Mouse (Mus musculus): Measurements from ENCODE around the gene Krt71. TPM values are rescaled to one million over a fixed set of nuclear protein-coding genes. Genes with fewer than 3 reads are reported as not detected.

The Krt71 gene
- not detected in 2 replicates for polyA plus RNA-seq (2015; fragmentation: Nextera tagmentation; extraction: Ambion mirVana)

DNA sequence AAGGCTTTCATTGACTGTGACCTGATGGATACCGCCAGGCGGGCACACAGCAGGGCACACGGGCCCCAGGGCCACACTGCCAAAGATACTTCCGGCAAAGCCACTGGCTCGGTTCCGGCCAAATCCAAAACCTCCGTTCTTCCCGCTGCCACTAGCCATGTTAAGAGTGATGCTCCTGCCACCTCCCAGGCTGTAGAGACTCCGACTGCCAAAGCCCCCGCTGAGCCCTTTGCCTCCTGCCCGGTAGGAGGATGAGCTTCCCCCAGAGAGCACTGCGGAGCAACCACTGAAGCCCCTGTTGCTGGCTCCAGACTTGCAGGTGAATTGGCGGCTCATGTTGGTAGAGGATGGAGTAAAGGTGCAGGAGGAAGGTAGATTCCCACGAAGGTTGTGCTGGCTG, at the start of gene Krt71:
Krt71 (minus strand) TSS at position 399 of the 400 bp plus-strand sequence.
- H3K9ac ChIP-seq (ENCODE audit: low read depth, low read length): no peak within 1 kb of the TSS
- 46% methylated on average over 14 of the region's 14 CpGs for WGBS (ENCODE audit: insufficient replicate concordance)
- H3K4me1 ChIP-seq (ENCODE audit: control insufficient read depth, low read depth, low read length): no peaks in the 10 kb centered on the region
- no peaks in the 10 kb centered on the region for H3K9me3 ChIP-seq (replicated peaks; ENCODE audit: control insufficient read depth, low read length)
- H3K4me2 ChIP-seq (ENCODE audit: low read depth, low read length): no peak within 1 kb of the TSS
- no peak within 1 kb of the TSS for H3K27ac ChIP-seq (ENCODE audit: low read length)
- ATAC-seq (ENCODE audit: low read depth): no peak
- peaks cover 3% of the 10 kb centered on the region; the same call in 1 of the 2 replicates for H3K27me3 ChIP-seq (ENCODE audit: control insufficient read depth, insufficient read depth, low read depth, low read length)
- no peaks in the 10 kb centered on the region for H3K36me3 ChIP-seq (ENCODE audit: control insufficient read depth, insufficient read depth)
- H3K4me3 ChIP-seq (ENCODE audit: low read depth, low read length): no peak within 1 kb of the TSS

DNA sequence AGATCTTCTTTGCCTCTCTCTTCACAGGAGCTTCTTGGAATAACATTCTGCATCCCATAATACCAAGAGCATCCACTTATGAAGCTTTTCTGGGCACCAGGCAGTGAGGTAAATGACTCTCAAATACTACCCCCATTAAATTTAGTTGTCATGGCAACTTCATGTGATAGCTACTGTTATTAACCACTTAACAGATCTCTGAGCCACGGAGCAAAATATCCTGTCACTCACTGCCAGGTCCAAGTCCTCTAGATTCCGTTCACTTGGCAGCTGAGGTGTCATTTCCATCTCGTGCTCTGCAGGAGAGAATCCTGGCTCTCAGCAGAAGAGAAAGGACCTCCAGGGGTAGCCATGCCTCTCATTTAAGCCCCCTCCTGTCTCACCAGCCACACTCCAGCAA, 48.0 kb upstream of the Krt71 start:
- Histone ChIP-seq H3K9ac (ENCODE audit: low read depth, low read length) (no peak overlapping the region), H3K4me3 (ENCODE audit: low read depth, low read length) (no peak overlapping the region), H3K27ac (ENCODE audit: low read length) (no peak overlapping the region), H3K4me1 (ENCODE audit: control insufficient read depth, low read depth, low read length) (no peaks in the 10 kb centered on the region), H3K36me3 (ENCODE audit: control insufficient read depth, insufficient read depth) (no peaks in the 10 kb centered on the region), H3K9me3 (replicated peaks; ENCODE audit: control insufficient read depth, low read length) (no peaks in the 10 kb centered on the region), H3K27me3 (ENCODE audit: control insufficient read depth, insufficient read depth, low read depth, low read length) (no peaks in the 10 kb centered on the region), H3K4me2 (ENCODE audit: low read depth, low read length) (no peak overlapping the region)
- no peak for ATAC-seq (ENCODE audit: low read depth)
- 13% methylated on average over 3 of the region's 3 CpGs for WGBS (ENCODE audit: insufficient replicate concordance)

GRCm38 (mm10) chr15:101786360-101786759, 43.5 kb upstream of the Krt71 start, which contains the start of gene Krt72:
Gene Krt72 (minus strand): TSS chr15:101786460.
- no peaks in the 10 kb centered on the region for H3K36me3 ChIP-seq (ENCODE audit: control insufficient read depth, insufficient read depth)
- no peak for ATAC-seq (ENCODE audit: low read depth)
- no peak within 1 kb of the TSS for H3K4me3 ChIP-seq (ENCODE audit: low read depth, low read length)
- 70% methylated on average over 18 of the region's 18 CpGs for WGBS (ENCODE audit: insufficient replicate concordance)
- no peaks in the 10 kb centered on the region for H3K4me1 ChIP-seq (ENCODE audit: control insufficient read depth, low read depth, low read length)
- no peak within 1 kb of the TSS for H3K4me2 ChIP-seq (ENCODE audit: low read depth, low read length)
- no peak within 1 kb of the TSS for H3K27ac ChIP-seq (ENCODE audit: low read length)
- no peaks in the 10 kb centered on the region for H3K27me3 ChIP-seq (ENCODE audit: control insufficient read depth, insufficient read depth, low read depth, low read length)
- H3K9ac ChIP-seq (ENCODE audit: low read depth, low read length): no peak within 1 kb of the TSS
- no peaks in the 10 kb centered on the region for H3K9me3 ChIP-seq (replicated peaks; ENCODE audit: control insufficient read depth, low read length)

GRCm38 (mm10) chr15:101773420-101773819, 30.5 kb upstream of the Krt71 start:
- Histone ChIP-seq H3K36me3 (ENCODE audit: control insufficient read depth, insufficient read depth) (no peaks in the 10 kb centered on the region), H3K9ac (ENCODE audit: low read depth, low read length) (no peak overlapping the region), H3K4me1 (ENCODE audit: control insufficient read depth, low read depth, low read length) (no peaks in the 10 kb centered on the region), H3K27me3 (ENCODE audit: control insufficient read depth, insufficient read depth, low read depth, low read length) (no peaks in the 10 kb centered on the region), H3K9me3 (replicated peaks; ENCODE audit: control insufficient read depth, low read length) (no peaks in the 10 kb centered on the region), H3K27ac (ENCODE audit: low read length) (no peak overlapping the region), H3K4me2 (ENCODE audit: low read depth, low read length) (no peak overlapping the region), H3K4me3 (ENCODE audit: low read depth, low read length) (no peak overlapping the region)
- ATAC-seq (ENCODE audit: low read depth): no peak
- WGBS (ENCODE audit: insufficient replicate concordance): 54% methylated on average over 10 of the region's 10 CpGs

DNA sequence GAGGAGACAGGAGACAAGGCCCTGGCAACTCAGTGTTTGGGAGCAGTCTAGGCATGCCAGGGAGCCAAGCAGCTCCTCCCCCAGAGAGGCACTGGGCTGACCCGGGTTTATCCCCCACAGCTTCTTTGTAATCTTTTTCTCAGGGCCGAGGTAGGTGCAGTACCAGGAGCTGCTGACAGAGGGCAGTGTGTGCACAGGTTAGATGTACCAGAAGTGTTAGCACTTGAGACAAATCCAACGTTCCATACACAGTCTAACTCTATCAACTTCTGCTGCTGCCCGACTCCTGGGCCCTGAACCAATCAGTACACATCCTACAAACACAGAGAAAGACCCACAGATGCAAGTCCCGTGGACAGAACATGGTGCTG, 29.8 kb upstream of the Krt71 start:
- no peaks in the 10 kb centered on the region for H3K4me1 ChIP-seq (ENCODE audit: control insufficient read depth, low read depth, low read length)
- H3K27me3 ChIP-seq (ENCODE audit: control insufficient read depth, insufficient read depth, low read depth, low read length): no peaks in the 10 kb centered on the region
- no peak overlapping the region for H3K4me3 ChIP-seq (ENCODE audit: low read depth, low read length)
- no peaks in the 10 kb centered on the region for H3K36me3 ChIP-seq (ENCODE audit: control insufficient read depth, insufficient read depth)
- no peak overlapping the region for H3K9ac ChIP-seq (ENCODE audit: low read depth, low read length)
- no peak for ATAC-seq (ENCODE audit: low read depth)
- H3K9me3 ChIP-seq (replicated peaks; ENCODE audit: control insufficient read depth, low read length): no peaks in the 10 kb centered on the region
- H3K27ac ChIP-seq (ENCODE audit: low read length): no peak overlapping the region
- no peak overlapping the region for H3K4me2 ChIP-seq (ENCODE audit: low read depth, low read length)
- 4% methylated on average over 5 of the region's 5 CpGs for WGBS (ENCODE audit: insufficient replicate concordance)

GRCm38 (mm10) chr15:101772080-101772710, 29.3 kb upstream of the Krt71 start:
- Histone ChIP-seq H3K4me1 (ENCODE audit: control insufficient read depth, low read depth, low read length) (no peaks in the 10 kb centered on the region), H3K27me3 (ENCODE audit: control insufficient read depth, insufficient read depth, low read depth, low read length) (no peaks in the 10 kb centered on the region), H3K4me3 (ENCODE audit: low read depth, low read length) (no peak overlapping the region), H3K4me2 (ENCODE audit: low read depth, low read length) (no peak overlapping the region), H3K36me3 (ENCODE audit: control insufficient read depth, insufficient read depth) (no peaks in the 10 kb centered on the region), H3K9ac (ENCODE audit: low read depth, low read length) (no peak overlapping the region), H3K9me3 (replicated peaks; ENCODE audit: control insufficient read depth, low read length) (no peaks in the 10 kb centered on the region), H3K27ac (ENCODE audit: low read length) (no peak overlapping the region)
- WGBS (ENCODE audit: insufficient replicate concordance): 47% methylated on average over 5 of the region's 5 CpGs
- no peak for ATAC-seq (ENCODE audit: low read depth)

DNA sequence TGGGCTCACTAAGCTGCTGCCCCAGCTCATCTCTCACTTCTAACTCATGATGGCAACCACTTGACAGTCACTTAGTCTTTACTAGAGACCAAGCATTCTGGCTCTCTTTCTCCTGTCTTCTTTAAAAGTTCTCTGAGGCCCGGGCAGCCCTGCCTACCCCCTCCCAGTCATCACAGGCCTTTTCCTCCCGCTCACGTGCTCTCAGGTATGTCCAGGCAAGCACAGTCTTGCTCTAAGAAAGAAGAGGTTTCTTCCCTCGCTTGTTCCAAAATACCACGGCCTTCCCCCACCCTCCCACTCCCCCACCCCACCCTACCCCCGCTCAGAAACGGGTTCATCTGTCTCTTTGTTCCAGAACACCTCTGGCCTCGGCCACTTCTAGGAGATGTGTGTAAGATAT, 27.3 kb upstream of the Krt71 start:
- Histone ChIP-seq H3K9ac (ENCODE audit: low read depth, low read length) (no peak overlapping the region), H3K9me3 (replicated peaks; ENCODE audit: control insufficient read depth, low read length) (no peaks in the 10 kb centered on the region), H3K36me3 (ENCODE audit: control insufficient read depth, insufficient read depth) (no peaks in the 10 kb centered on the region), H3K27ac (ENCODE audit: low read length) (no peak overlapping the region), H3K4me3 (ENCODE audit: low read depth, low read length) (no peak overlapping the region), H3K27me3 (ENCODE audit: control insufficient read depth, insufficient read depth, low read depth, low read length) (no peaks in the 10 kb centered on the region), H3K4me1 (ENCODE audit: control insufficient read depth, low read depth, low read length) (no peaks in the 10 kb centered on the region), H3K4me2 (ENCODE audit: low read depth, low read length) (no peak overlapping the region)
- no peak for ATAC-seq (ENCODE audit: low read depth)
- 29% methylated on average over 8 of the region's 8 CpGs for WGBS (ENCODE audit: insufficient replicate concordance)

- H3K4me2 ChIP-seq (ENCODE audit: low read depth, low read length): no peak overlapping the region
- ATAC-seq (ENCODE audit: low read depth): no peak
- peaks cover 3% of the 10 kb centered on the region; the same call in 1 of the 2 replicates for H3K27me3 ChIP-seq (ENCODE audit: control insufficient read depth, insufficient read depth, low read depth, low read length)
- H3K36me3 ChIP-seq (ENCODE audit: control insufficient read depth, insufficient read depth): no peaks in the 10 kb centered on the region
- H3K9me3 ChIP-seq (replicated peaks; ENCODE audit: control insufficient read depth, low read length): no peaks in the 10 kb centered on the region
- no peaks in the 10 kb centered on the region for H3K4me1 ChIP-seq (ENCODE audit: control insufficient read depth, low read depth, low read length)
- H3K4me3 ChIP-seq (ENCODE audit: low read depth, low read length): no peak overlapping the region
- 63% methylated on average over 7 of the region's 7 CpGs for WGBS (ENCODE audit: insufficient replicate concordance)
- H3K9ac ChIP-seq (ENCODE audit: low read depth, low read length): no peak overlapping the region
- no peak overlapping the region for H3K27ac ChIP-seq (ENCODE audit: low read length)
Observed at GRCm38 (mm10) chr15:101737786-101738185, 5.1 kb downstream of the Krt71 start.

DNA sequence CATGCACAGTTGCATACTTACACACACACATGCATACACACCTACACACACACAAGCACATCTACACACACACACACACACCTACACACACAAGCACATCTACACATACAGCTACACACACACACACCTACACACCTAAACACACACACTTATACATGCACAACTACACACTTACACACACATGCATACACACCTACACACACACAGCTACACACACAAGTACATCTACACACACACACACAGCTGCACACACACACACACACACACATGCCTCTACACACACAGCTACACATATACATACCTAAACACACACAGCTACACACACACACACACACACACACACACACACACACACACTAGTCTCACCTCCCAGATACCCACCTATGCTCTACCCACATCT, 12.3 kb downstream of the Krt71 start:
- no peak overlapping the region for H3K9ac ChIP-seq (ENCODE audit: low read depth, low read length)
- H3K27ac ChIP-seq (ENCODE audit: low read length): no peak overlapping the region
- H3K4me1 ChIP-seq (ENCODE audit: control insufficient read depth, low read depth, low read length): no peaks in the 10 kb centered on the region
- no peaks in the 10 kb centered on the region for H3K27me3 ChIP-seq (ENCODE audit: control insufficient read depth, insufficient read depth, low read depth, low read length)
- H3K4me3 ChIP-seq (ENCODE audit: low read depth, low read length): no peak overlapping the region
- H3K9me3 ChIP-seq (replicated peaks; ENCODE audit: control insufficient read depth, low read length): no peaks in the 10 kb centered on the region
- no peak overlapping the region for H3K4me2 ChIP-seq (ENCODE audit: low read depth, low read length)
- no peaks in the 10 kb centered on the region for H3K36me3 ChIP-seq (ENCODE audit: control insufficient read depth, insufficient read depth)
- no peak for ATAC-seq (ENCODE audit: low read depth)

Measured in liver, embryonic 16.5 days (tissue).